Mouse (Mus musculus) hindbrain, embryonic 11.5 days (tissue): ENCODE data around the gene Slain2. TPM values are rescaled to one million over a fixed set of nuclear protein-coding genes. Genes with fewer than 3 reads are reported as not detected.

Source experiments
- ATAC-seq: fragments of 200-750 bp; cut with Nextera tagmentation; 2 replicates; pipeline ENCODE4 v1.8.0; 2017; ENCODE audit warnings: mild to moderate bottlenecking, moderate TSS enrichment, moderate library complexity; ENCODE audit not compliant: low FRiP score
- DNase-seq: peaks from one replicate; pipeline ENCODE4 v3.0.0-alpha.2; 2015; ENCODE audit warnings: low spot score
- H3K27ac ChIP-seq: fragments of 300-500 bp; sonication (generic); 2 replicates; pipeline ENCODE4 v1.5.1; 2014; ENCODE audit warnings: mild to moderate bottlenecking, low read depth, low read length
- H3K27me3 ChIP-seq: fragments of 300-500 bp; sonication (generic); 2 replicates; pipeline ENCODE4 v1.6.1; 2014; ENCODE audit warnings: mild to moderate bottlenecking, low read length, moderate library complexity, mixed read lengths; ENCODE audit not compliant: control insufficient read depth, insufficient read depth
- H3K36me3 ChIP-seq: fragments of 300-500 bp; sonication (generic); 2 replicates; pipeline ENCODE4 v1.6.1; 2014; ENCODE audit warnings: mild to moderate bottlenecking, low read length, moderate library complexity, mixed read lengths; ENCODE audit not compliant: control insufficient read depth, insufficient read depth
- H3K4me1 ChIP-seq: fragments of 300-500 bp; sonication (generic); replicated peaks from 2 replicates; pipeline ENCODE4 v1.6.1; 2014; ENCODE audit warnings: low read length, mixed read lengths; ENCODE audit not compliant: control insufficient read depth, insufficient read depth
- H3K4me2 ChIP-seq: fragments of 300-500 bp; sonication (generic); replicated peaks from 2 replicates; pipeline ENCODE4 v1.6.1; 2014; ENCODE audit warnings: mild to moderate bottlenecking, low read depth, low read length
- H3K4me3 ChIP-seq: fragments of 300-500 bp; sonication (generic); 2 replicates; pipeline ENCODE4 v1.5.1; 2014; ENCODE audit warnings: low read depth, low read length
- H3K9ac ChIP-seq: fragments of 300-500 bp; sonication (generic); 2 replicates; pipeline ENCODE4 v1.6.1; 2014; ENCODE audit warnings: low read depth, low read length
- H3K9me3 ChIP-seq: fragments of 300-500 bp; sonication (generic); 2 replicates; pipeline ENCODE4 v1.6.1; 2016; ENCODE audit warnings: low read length; ENCODE audit not compliant: control insufficient read depth
- whole genome bisulfite sequencing: fragments of 180-500 bp; shearing (Covaris S2); extraction: QIAGEN DNeasy Blood & Tissue Kit; methylation state at CpG from one replicate; pipeline ENCODE4 v1.1.7; 2014; 5-methylcytosine and 5-hydroxymethylcytosine counted together
- polyA plus RNA-seq: library from polyadenylated mRNA; unstranded; fragments of >200 nt; fragmentation: Nextera tagmentation; extraction: Ambion mirVana; gene quantifications from 2 replicates; pipeline ENCODE4 v1.2.1, GENCODE M21; 2014

Slain2 gene
- polyA plus RNA-seq, 1 experiment from 2014 or later: 26.7 TPM

DNA sequence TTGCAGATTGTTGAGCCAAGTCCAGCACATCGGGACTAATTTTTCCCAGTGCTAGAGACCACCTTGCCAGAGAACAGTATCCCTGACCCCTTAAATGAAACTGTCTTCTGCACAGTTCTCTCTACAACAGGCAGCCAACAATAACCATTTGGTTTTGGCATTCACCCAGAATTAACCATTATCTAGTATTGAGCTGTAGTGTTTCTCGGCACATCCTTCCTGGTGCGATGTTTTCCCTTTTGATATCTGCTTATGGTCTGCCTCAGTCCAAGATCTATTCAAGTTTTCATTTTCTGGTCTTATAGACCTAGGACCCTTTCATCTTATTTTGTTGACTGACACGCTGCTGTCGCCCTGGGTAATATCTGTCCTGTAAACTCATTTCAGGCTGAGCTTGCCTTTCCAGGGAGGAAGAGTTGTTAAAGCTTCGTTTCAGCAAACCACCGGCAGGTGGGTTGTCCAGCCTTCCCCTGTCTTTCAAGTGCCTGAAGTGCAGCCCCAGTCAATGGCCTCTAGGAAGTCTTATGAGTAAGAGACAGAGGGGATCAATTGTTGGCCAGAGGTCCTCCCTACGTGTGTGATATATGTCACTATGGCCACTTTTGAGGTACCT is 5.7 kb upstream of the Slain2 start:
- H3K9me3 ChIP-seq: no peaks in the 10 kb centered on the region
- H3K27ac ChIP-seq: no peak overlapping the region
- no peaks in the 10 kb centered on the region for H3K4me1 ChIP-seq
- 86% methylated on average over 8 of the region's 8 CpGs for WGBS
- no peaks in the 10 kb centered on the region for H3K27me3 ChIP-seq
- no peak overlapping the region for H3K4me3 ChIP-seq
- H3K4me2 ChIP-seq: no peak overlapping the region
- ATAC-seq (no peak), DNase-seq (no peak)
- no peak overlapping the region for H3K9ac ChIP-seq
- no peaks in the 10 kb centered on the region for H3K36me3 ChIP-seq

GRCm38 (mm10) chr5:72909363-72909762 is 4.7 kb upstream of the Slain2 start:
- Histone ChIP-seq H3K27ac (no peak overlapping the region), H3K4me2 (no peak overlapping the region), H3K4me3 (no peak overlapping the region), H3K9ac (no peak overlapping the region), H3K4me1 (no peaks in the 10 kb centered on the region), H3K36me3 (no peaks in the 10 kb centered on the region), H3K9me3 (no peaks in the 10 kb centered on the region), H3K27me3 (no peaks in the 10 kb centered on the region)
- 88% methylated on average over 4 of the region's 4 CpGs for WGBS
- ATAC-seq: no peak
- no peak for DNase-seq

DNA sequence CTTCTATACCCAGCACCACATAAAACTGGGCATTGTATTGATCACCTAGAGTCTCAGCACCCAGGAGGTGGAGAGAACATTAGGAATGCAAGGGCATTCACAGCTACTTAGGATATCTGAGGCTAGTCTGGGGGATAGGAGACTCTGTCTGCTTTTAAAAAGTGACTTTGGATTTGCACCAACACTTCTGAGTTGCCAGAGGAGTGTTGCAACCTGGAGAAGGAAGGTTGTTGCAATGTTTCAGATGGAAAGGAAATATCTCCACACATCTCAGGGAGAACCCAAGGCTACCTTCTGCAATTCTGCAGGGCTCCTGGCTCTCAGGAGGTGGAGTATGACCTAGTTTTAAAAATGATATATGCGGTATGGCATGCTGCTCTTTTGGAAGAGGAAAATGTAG is 3.7 kb upstream of the Slain2 start:
- DNase-seq: no peak
- no peaks in the 10 kb centered on the region for H3K27me3 ChIP-seq
- no peak overlapping the region for H3K27ac ChIP-seq
- no peak for ATAC-seq
- H3K4me1 ChIP-seq: no peaks in the 10 kb centered on the region
- H3K36me3 ChIP-seq: no peaks in the 10 kb centered on the region
- no peak overlapping the region for H3K4me3 ChIP-seq
- H3K4me2 ChIP-seq: no peak overlapping the region
- no peak overlapping the region for H3K9ac ChIP-seq
- 90% methylated on average over 1 of the region's 1 CpGs for WGBS
- no peaks in the 10 kb centered on the region for H3K9me3 ChIP-seq

- no peaks in the 10 kb centered on the region; the same call in 1 of the 2 replicates for H3K4me1 ChIP-seq
- H3K9me3 ChIP-seq: no peaks in the 10 kb centered on the region
- ATAC-seq: no peak
- H3K27me3 ChIP-seq: no peaks in the 10 kb centered on the region
- H3K36me3 ChIP-seq: no peaks in the 10 kb centered on the region
- no peak for DNase-seq
- H3K9ac ChIP-seq: no peak overlapping the region
- WGBS: 90% methylated on average over 3 of the region's 3 CpGs
- H3K4me3 ChIP-seq: no peak overlapping the region
- no peak overlapping the region for H3K27ac ChIP-seq
- H3K4me2 ChIP-seq: no peak overlapping the region
Measured at GRCm38 (mm10) chr5:72911284-72911683, 2.8 kb upstream of the Slain2 start.

DNA sequence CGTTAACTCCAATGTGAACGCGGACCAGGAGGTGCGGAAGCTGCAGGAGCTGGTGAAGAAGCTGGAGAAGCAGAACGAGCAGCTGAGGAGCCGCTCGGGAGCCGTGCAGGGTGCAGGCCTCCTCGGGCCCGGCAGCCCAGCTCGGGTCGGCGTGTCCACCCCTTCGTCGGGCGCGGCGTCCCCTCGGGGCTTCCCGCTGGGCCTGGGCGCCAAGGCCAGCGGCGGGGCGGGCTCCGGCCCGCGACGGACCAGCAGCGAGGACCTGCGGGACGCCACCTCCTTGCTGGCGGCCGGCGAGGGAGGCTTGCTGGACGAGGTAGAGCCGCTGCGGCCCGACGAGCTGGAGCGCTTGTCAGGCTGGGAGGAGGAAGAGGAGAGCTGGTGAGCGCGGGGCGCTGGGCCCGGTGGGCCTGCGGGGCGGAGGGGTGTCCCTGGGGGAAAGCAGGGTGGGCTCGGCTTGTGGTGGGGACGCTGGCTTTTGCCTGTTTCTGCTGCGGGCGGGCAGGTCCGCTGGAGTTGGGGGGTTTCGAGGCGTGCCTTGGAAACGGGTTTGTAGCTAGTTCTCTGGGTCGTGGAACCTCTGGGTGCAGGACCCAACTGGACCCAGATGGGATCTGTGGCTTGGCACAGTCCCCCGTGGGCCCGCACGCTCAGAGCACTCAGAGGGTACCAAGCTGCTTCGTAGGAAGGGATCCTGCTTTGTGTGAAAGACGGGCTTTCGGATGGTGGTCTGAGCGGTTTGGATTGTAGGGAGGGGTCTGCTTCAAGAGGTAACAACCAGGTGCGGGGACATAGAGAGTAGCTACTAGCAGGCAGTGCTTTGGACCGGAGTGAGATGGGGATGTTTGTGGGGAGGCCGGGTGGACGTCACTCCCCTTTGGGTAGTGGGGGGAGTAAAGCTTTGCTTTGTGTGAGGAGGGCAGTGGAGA is 793 bp downstream of the Slain2 start:
- Histone ChIP-seq H3K27ac (peak overlapping the region; percentile 99), H3K27me3 (no peaks in the 10 kb centered on the region), H3K9me3 (no peaks in the 10 kb centered on the region), H3K36me3 (no peaks in the 10 kb centered on the region), H3K4me2 (peak overlapping the region; percentile 44), H3K9ac (peak overlapping the region; percentile 99), H3K4me1 (peaks cover 3% of the 10 kb centered on the region; the same call in 1 of the 2 replicates), H3K4me3 (peak overlapping the region; percentile 95)
- DNase-seq (peak; percentile 71), ATAC-seq (peak; percentile 56)
- under 1% methylated on average over 42 of the region's 66 CpGs for WGBS

DNA sequence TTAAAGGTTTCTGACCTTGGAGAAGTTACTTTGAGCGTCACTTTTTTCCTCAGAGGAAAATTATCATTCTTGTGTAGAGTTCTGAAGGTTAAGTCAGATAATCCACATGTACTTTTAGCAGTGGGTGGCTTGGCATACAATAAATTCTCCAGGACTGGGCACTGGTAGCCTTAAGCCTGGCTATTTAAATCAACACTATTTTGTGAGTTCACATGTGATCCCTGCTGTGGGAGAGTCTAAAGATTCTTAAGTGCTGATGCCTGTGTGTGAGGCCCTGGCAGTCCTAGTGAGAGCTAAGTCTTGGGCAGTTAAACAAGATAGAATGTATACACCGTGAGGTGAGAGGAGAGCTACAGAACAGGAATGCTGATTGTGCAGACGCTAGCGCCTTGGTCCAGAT is 1.9 kb downstream of the Slain2 start:
- Histone ChIP-seq H3K9me3 (no peaks in the 10 kb centered on the region), H3K36me3 (no peaks in the 10 kb centered on the region), H3K4me3 (peak overlapping the region; percentile 95), H3K4me1 (peaks cover 3% of the 10 kb centered on the region; the same call in 1 of the 2 replicates), H3K4me2 (peak overlapping the region; percentile 44), H3K27me3 (no peaks in the 10 kb centered on the region), H3K27ac (no peak overlapping the region), H3K9ac (peak overlapping the region; percentile 99)
- DNase-seq: peak; percentile 11
- ATAC-seq: no peak
- 66% methylated on average over 4 of the region's 4 CpGs for WGBS

- ATAC-seq: no peak
- no peak overlapping the region for H3K27ac ChIP-seq
- H3K9me3 ChIP-seq: no peaks in the 10 kb centered on the region
- H3K4me2 ChIP-seq: peak overlapping the region; percentile 44; the same call in 1 of the 2 replicates
- H3K4me1 ChIP-seq: peaks cover 3% of the 10 kb centered on the region; the same call in 1 of the 2 replicates
- WGBS: 66% methylated on average over 1 of the region's 1 CpGs
- H3K4me3 ChIP-seq: no peak overlapping the region; the same call in 1 of the 2 replicates
- no peaks in the 10 kb centered on the region for H3K36me3 ChIP-seq
- no peak for DNase-seq
- H3K27me3 ChIP-seq: no peaks in the 10 kb centered on the region
- no peak overlapping the region for H3K9ac ChIP-seq
Measured at GRCm38 (mm10) chr5:72916851-72917250, 2.7 kb downstream of the Slain2 start.

- no peak overlapping the region for H3K9ac ChIP-seq
- 97% methylated on average over 4 of the region's 4 CpGs for WGBS
- no peaks in the 10 kb centered on the region for H3K27me3 ChIP-seq
- H3K4me1 ChIP-seq: peaks cover 3% of the 10 kb centered on the region; the same call in 1 of the 2 replicates
- ATAC-seq: no peak
- H3K36me3 ChIP-seq: no peaks in the 10 kb centered on the region
- H3K27ac ChIP-seq: no peak overlapping the region
- DNase-seq: no peak
- no peaks in the 10 kb centered on the region for H3K9me3 ChIP-seq
- no peak overlapping the region for H3K4me2 ChIP-seq
- no peak overlapping the region for H3K4me3 ChIP-seq
Measured at GRCm38 (mm10) chr5:72920416-72920815, 6.3 kb downstream of the Slain2 start.
